Mouse (Mus musculus): Measurements from ENCODE around the gene Ankrd44. TPM values are rescaled to one million over a fixed set of nuclear protein-coding genes. Genes with fewer than 3 reads are reported as not detected.
A peak's percentile ranks its signal among the peaks of the same experiment; 100 is the strongest.

Ankrd44 gene
- polyA plus RNA-seq, 1 experiment from 2014 or later, result 25.8 TPM

GRCm38 (mm10) chr1:54710550-54710949, 215.6 kb downstream of the Ankrd44 start:
- Histone ChIP-seq H3K36me3 (peaks cover 13% of the 10 kb centered on the region), H3K4me2 (no peak overlapping the region), H3K27ac (peak overlapping the region; percentile 69; the same call in 1 of the 2 replicates), H3K4me3 (no peak overlapping the region), H3K27me3 (no peaks in the 10 kb centered on the region), H3K9me3 (no peaks in the 10 kb centered on the region), H3K4me1 (peaks cover 21% of the 10 kb centered on the region), H3K9ac (no peak overlapping the region)
- 0 out of 2 replicates have a peak, but pooled peaks have one; percentile 48 for ATAC-seq (ENCODE audit: insufficient number of reproducible peaks, insufficient read depth, low FRiP score, low TSS enrichment, low read depth)
- WGBS, result 40% methylated on average over 1 of the region's 1 CpGs

GRCm38 (mm10) chr1:54707888-54708565, 218.2 kb downstream of the Ankrd44 start:
- Histone ChIP-seq H3K9me3 (no peaks in the 10 kb centered on the region), H3K27ac (no peak overlapping the region), H3K4me1 (peaks cover 20% of the 10 kb centered on the region), H3K9ac (no peak overlapping the region), H3K27me3 (no peaks in the 10 kb centered on the region), H3K4me2 (no peak overlapping the region), H3K4me3 (no peak overlapping the region), H3K36me3 (peaks cover 13% of the 10 kb centered on the region)
- ATAC-seq (ENCODE audit: insufficient number of reproducible peaks, insufficient read depth, low FRiP score, low TSS enrichment, low read depth), result no peak
- WGBS, result 50% methylated on average over 8 of the region's 8 CpGs

- H3K4me3 ChIP-seq, result no peak overlapping the region
- H3K4me2 ChIP-seq, result no peak overlapping the region
- H3K9ac ChIP-seq, result no peak overlapping the region
- H3K36me3 ChIP-seq, result peaks cover 9% of the 10 kb centered on the region
- H3K27ac ChIP-seq, result no peak overlapping the region
- no peaks in the 10 kb centered on the region for H3K27me3 ChIP-seq
- 58% methylated on average over 10 of the region's 10 CpGs for WGBS
- no peak for ATAC-seq (ENCODE audit: insufficient number of reproducible peaks, insufficient read depth, low FRiP score, low TSS enrichment, low read depth)
- peaks cover 20% of the 10 kb centered on the region for H3K4me1 ChIP-seq
- H3K9me3 ChIP-seq, result no peaks in the 10 kb centered on the region
These were observed 218.9 kb downstream of the Ankrd44 start for GRCm38 (mm10) chr1:54707036-54707887.

- no peak for ATAC-seq (ENCODE audit: insufficient number of reproducible peaks, insufficient read depth, low FRiP score, low TSS enrichment, low read depth)
- no peaks in the 10 kb centered on the region for H3K9me3 ChIP-seq
These were observed 219.6 kb downstream of the Ankrd44 start for GRCm38 (mm10) chr1:54706621-54707020.

GRCm38 (mm10) chr1:54703466-54703865, 222.7 kb downstream of the Ankrd44 start:
- no peak for ATAC-seq (ENCODE audit: insufficient number of reproducible peaks, insufficient read depth, low FRiP score, low TSS enrichment, low read depth)
- peaks cover 9% of the 10 kb centered on the region; the same call in 1 of the 2 replicates for H3K4me1 ChIP-seq
- H3K27ac ChIP-seq, result no peak overlapping the region
- H3K4me2 ChIP-seq, result no peak overlapping the region
- WGBS, result 31% methylated on average over 1 of the region's 1 CpGs
- H3K27me3 ChIP-seq, result no peaks in the 10 kb centered on the region
- H3K9ac ChIP-seq, result no peak overlapping the region
- no peak overlapping the region for H3K4me3 ChIP-seq
- peaks cover 3% of the 10 kb centered on the region; the same call in 1 of the 2 replicates for H3K36me3 ChIP-seq
- H3K9me3 ChIP-seq, result no peaks in the 10 kb centered on the region

More at GRCm38 (mm10) chr1:54706621-54707020, 219.6 kb downstream of the Ankrd44 start:
- Histone ChIP-seq H3K27ac (no peak overlapping the region), H3K4me2 (no peak overlapping the region), H3K4me3 (no peak overlapping the region), H3K36me3 (peaks cover 4% of the 10 kb centered on the region), H3K9ac (no peak overlapping the region), H3K4me1 (peaks cover 20% of the 10 kb centered on the region), H3K27me3 (no peaks in the 10 kb centered on the region)
- WGBS, result 25% methylated on average over 3 of the region's 3 CpGs

- ATAC-seq (ENCODE audit: insufficient number of reproducible peaks, insufficient read depth, low FRiP score, low TSS enrichment, low read depth), result no peak
- no peak overlapping the region for H3K4me3 ChIP-seq
- H3K27me3 ChIP-seq, result no peaks in the 10 kb centered on the region
- peaks cover 3% of the 10 kb centered on the region; the same call in 1 of the 2 replicates for H3K36me3 ChIP-seq
- H3K4me2 ChIP-seq, result no peak overlapping the region
- peaks cover 9% of the 10 kb centered on the region; the same call in 1 of the 2 replicates for H3K4me1 ChIP-seq
- H3K27ac ChIP-seq, result no peak overlapping the region
- H3K9me3 ChIP-seq, result no peaks in the 10 kb centered on the region
- no peak overlapping the region for H3K9ac ChIP-seq
These were observed 223.3 kb downstream of the Ankrd44 start for GRCm38 (mm10) chr1:54702918-54703317.

- no peak overlapping the region for H3K4me3 ChIP-seq
- H3K9me3 ChIP-seq, result no peaks in the 10 kb centered on the region
- no peak overlapping the region for H3K4me2 ChIP-seq
- no peak overlapping the region for H3K9ac ChIP-seq
- 95% methylated on average over 3 of the region's 3 CpGs for WGBS
- H3K4me1 ChIP-seq, result no peaks in the 10 kb centered on the region
- H3K27ac ChIP-seq, result no peak overlapping the region
- H3K27me3 ChIP-seq, result no peaks in the 10 kb centered on the region
- no peak for ATAC-seq (ENCODE audit: insufficient number of reproducible peaks, insufficient read depth, low FRiP score, low TSS enrichment, low read depth)
- no peaks in the 10 kb centered on the region for H3K36me3 ChIP-seq
These were observed 230.8 kb downstream of the Ankrd44 start for GRCm38 (mm10) chr1:54695396-54695795.

- H3K36me3 ChIP-seq, result no peaks in the 10 kb centered on the region
- no peak overlapping the region for H3K9ac ChIP-seq
- no peak overlapping the region for H3K4me2 ChIP-seq
- ATAC-seq (ENCODE audit: insufficient number of reproducible peaks, insufficient read depth, low FRiP score, low TSS enrichment, low read depth), result no peak
- no peak overlapping the region for H3K27ac ChIP-seq
- H3K4me1 ChIP-seq, result no peaks in the 10 kb centered on the region
- H3K9me3 ChIP-seq, result no peaks in the 10 kb centered on the region
- H3K4me3 ChIP-seq, result no peak overlapping the region
- H3K27me3 ChIP-seq, result no peaks in the 10 kb centered on the region
These were observed 234.4 kb downstream of the Ankrd44 start for GRCm38 (mm10) chr1:54691824-54692223.

GRCm38 (mm10) chr1:54690291-54690965, 235.8 kb downstream of the Ankrd44 start:
- ATAC-seq (ENCODE audit: insufficient number of reproducible peaks, insufficient read depth, low FRiP score, low TSS enrichment, low read depth), result no peak
- H3K36me3 ChIP-seq, result no peaks in the 10 kb centered on the region; the same call in 1 of the 2 replicates
- no peaks in the 10 kb centered on the region for H3K27me3 ChIP-seq
- no peaks in the 10 kb centered on the region for H3K4me1 ChIP-seq
- 0 out of 2 replicates have a peak, but pooled peaks cover 4% of the 10 kb centered on the region for H3K9me3 ChIP-seq
- no peak overlapping the region for H3K27ac ChIP-seq
- no peak overlapping the region for H3K9ac ChIP-seq
- no peak overlapping the region for H3K4me2 ChIP-seq
- 76% methylated on average over 13 of the region's 13 CpGs for WGBS
- H3K4me3 ChIP-seq, result no peak overlapping the region

GRCm38 (mm10) chr1:54688441-54688840, 237.7 kb downstream of the Ankrd44 start:
- Histone ChIP-seq H3K36me3 (peaks cover 2% of the 10 kb centered on the region; the same call in 1 of the 2 replicates), H3K4me2 (no peak overlapping the region)

GRCm38 (mm10) chr1:54684316-54684715, 241.9 kb downstream of the Ankrd44 start:
- Histone ChIP-seq H3K9ac (no peak overlapping the region), H3K4me3 (no peak overlapping the region), H3K4me1 (no peaks in the 10 kb centered on the region), H3K36me3 (peaks cover 14% of the 10 kb centered on the region), H3K27ac (no peak overlapping the region), H3K27me3 (no peaks in the 10 kb centered on the region), H3K4me2 (no peak overlapping the region), H3K9me3 (0 out of 2 replicates have a peak, but pooled peaks cover 4% of the 10 kb centered on the region)
- WGBS, result 83% methylated on average over 4 of the region's 4 CpGs
- ATAC-seq (ENCODE audit: insufficient number of reproducible peaks, insufficient read depth, low FRiP score, low TSS enrichment, low read depth), result no peak

More at GRCm38 (mm10) chr1:54688441-54688840, 237.7 kb downstream of the Ankrd44 start:
- no peak for ATAC-seq (ENCODE audit: insufficient number of reproducible peaks, insufficient read depth, low FRiP score, low TSS enrichment, low read depth)
- 83% methylated on average over 3 of the region's 3 CpGs for WGBS
- no peaks in the 10 kb centered on the region for H3K27me3 ChIP-seq
- H3K27ac ChIP-seq, result no peak overlapping the region
- H3K9me3 ChIP-seq, result 0 out of 2 replicates have a peak, but pooled peaks cover 4% of the 10 kb centered on the region
- no peaks in the 10 kb centered on the region for H3K4me1 ChIP-seq
- H3K4me3 ChIP-seq, result no peak overlapping the region
- no peak overlapping the region for H3K9ac ChIP-seq
